Mouse (Mus musculus): ENCODE measurements around the gene Ifitm6.
"Not testable (repeated sequence)": the region's sequence is repeated elsewhere in the genome, so short reads cannot be mapped to it uniquely, and the experiment has no call there.

Gene Ifitm6

GRCm38 (mm10) chr7:141040867-141041606 lies 23.3 kb upstream of the Ifitm6 start:
- no peak for DNase-seq (ENCODE audit: low spot score)

GRCm38 (mm10) chr7:141039386-141040107 lies 21.8 kb upstream of the Ifitm6 start:
- no peak for DNase-seq (ENCODE audit: low spot score)

GRCm38 (mm10) chr7:141038090-141039032 lies 20.6 kb upstream of the Ifitm6 start:
- no peak for DNase-seq (ENCODE audit: low spot score)

- DNase-seq (ENCODE audit: low spot score) = not testable (repeated sequence)
Measured at GRCm38 (mm10) chr7:141036624-141037023, 18.9 kb upstream of the Ifitm6 start.

- DNase-seq (ENCODE audit: low spot score) = no peak
Measured at GRCm38 (mm10) chr7:141032458-141033167, 14.9 kb upstream of the Ifitm6 start.

GRCm38 (mm10) chr7:141030390-141030789 lies 12.7 kb upstream of the Ifitm6 start:
- no peak for DNase-seq (ENCODE audit: low spot score)

- DNase-seq (ENCODE audit: low spot score) = no peak
Measured at GRCm38 (mm10) chr7:141028831-141029230, 11.1 kb upstream of the Ifitm6 start, which contains the start of gene Gm17387. Gene Gm17387, plus strand, starts transcription at chr7:141029131.

GRCm38 (mm10) chr7:141026740-141027098 lies 9.0 kb upstream of the Ifitm6 start:
- DNase-seq (ENCODE audit: low spot score) = no peak

- DNase-seq (ENCODE audit: low spot score) = no peak
Measured at GRCm38 (mm10) chr7:141026097-141026739, 8.5 kb upstream of the Ifitm6 start.

GRCm38 (mm10) chr7:141024865-141025838 lies 7.4 kb upstream of the Ifitm6 start:
- no peak for DNase-seq (ENCODE audit: low spot score)

GRCm38 (mm10) chr7:141021489-141022449 lies 4.0 kb upstream of the Ifitm6 start:
- no peak for DNase-seq (ENCODE audit: low spot score)

- DNase-seq (ENCODE audit: low spot score) = no peak
Measured at GRCm38 (mm10) chr7:141019028-141019427, 1.3 kb upstream of the Ifitm6 start.

- DNase-seq (ENCODE audit: low spot score) = no peak
Measured at GRCm38 (mm10) chr7:141016707-141017697, 722 bp downstream of the Ifitm6 start.

GRCm38 (mm10) chr7:141011238-141011770 lies 6.4 kb downstream of the Ifitm6 start:
- no peak for DNase-seq (ENCODE audit: low spot score)

- DNase-seq (ENCODE audit: low spot score) = peak; percentile 16
Measured at GRCm38 (mm10) chr7:141010593-141010992, 7.1 kb downstream of the Ifitm6 start, which contains the start of gene Ifitm3. Gene Ifitm3, minus strand, starts transcription at chr7:141010770.

GRCm38 (mm10) chr7:141009665-141010064 lies 8.1 kb downstream of the Ifitm6 start:
- DNase-seq (ENCODE audit: low spot score) = no peak
